In the genomic region with DNA sequence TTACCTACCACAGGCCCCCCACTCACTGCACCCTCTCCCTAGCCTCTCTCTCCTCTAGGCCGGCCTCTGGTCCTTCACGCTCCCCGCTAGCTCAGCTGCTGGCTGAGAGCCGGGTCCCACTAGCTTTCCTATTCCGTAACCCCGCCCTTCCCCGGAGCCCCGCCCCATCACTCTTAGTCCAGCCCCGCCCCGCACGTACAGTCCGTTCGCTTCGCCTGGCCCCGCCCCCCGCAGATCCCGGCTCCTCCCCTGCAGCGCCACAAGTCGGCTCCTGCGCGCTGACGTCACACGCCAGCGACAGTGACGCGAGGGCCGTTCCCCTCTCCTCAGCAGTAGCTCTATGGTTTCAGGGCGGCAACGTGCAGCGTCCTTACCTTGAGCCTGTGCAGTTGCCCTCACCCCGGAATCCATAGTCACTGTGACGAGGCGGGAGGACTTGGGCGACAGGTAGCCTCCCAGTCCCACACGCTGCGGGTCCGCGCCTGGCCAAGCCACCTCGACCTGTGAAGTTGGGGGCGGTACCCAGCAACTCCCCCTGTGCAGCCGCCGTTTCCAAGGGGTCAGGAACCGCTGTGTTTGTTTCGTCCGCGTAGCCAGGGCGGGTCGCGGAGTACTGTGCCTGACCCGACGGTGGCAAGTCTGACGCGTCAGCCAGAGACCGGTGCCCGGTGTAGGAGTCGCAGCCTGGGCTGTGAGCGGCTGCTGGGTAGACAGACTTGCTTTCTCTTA, we compare ENCODE assay signal across 7 mouse cellular contexts. TPM values are rescaled to one million over a fixed set of nuclear protein-coding genes. Genes with fewer than 3 reads are reported as not detected.
DNase-seq lines count a peak whose midpoint lies in the region; ATAC-seq and TF ChIP-seq lines count a peak whose summit lies in the region.

Nek1 (plus strand) TSS at position 286 of the 729 bp plus-strand sequence.

- peak within 1 kb of the TSS; percentile 88 for H3K27ac ChIP-seq in embryonic facial prominence, embryonic 10.5 days (replicated peaks)
- peak within 1 kb of the TSS; percentile 88 for H3K27ac ChIP-seq in intestine, postnatal 0 days (ENCODE audit: low read depth, low read length)
- peak within 1 kb of the TSS; percentile 90 for H3K27ac ChIP-seq in midbrain, embryonic 12.5 days (replicated peaks)
- peak within 1 kb of the TSS; percentile 83 for H3K27ac ChIP-seq in small intestine, adult 2 months (ENCODE audit: insufficient read depth, low read depth, low read length)

- intact Hi-C loops in left cerebral cortex, postnatal 4 days (cut with DNase I): no loop called here

- H3K9ac ChIP-seq in intestine, postnatal 0 days (ENCODE audit: low read depth, low read length): peak within 1 kb of the TSS; percentile 74
- H3K9ac ChIP-seq in midbrain, embryonic 12.5 days (replicated peaks): peak within 1 kb of the TSS; percentile 71

- under 1% methylated on average over 57 of the region's 57 CpGs for WGBS in embryonic facial prominence, embryonic 10.5 days
- under 1% methylated on average over 57 of the region's 57 CpGs for WGBS in intestine, postnatal 0 days
- under 1% methylated on average over 57 of the region's 57 CpGs for WGBS in midbrain, embryonic 12.5 days
- under 1% methylated on average over 57 of the region's 57 CpGs for WGBS in small intestine, adult 2 months

- no peak; the same call in 1 of the 2 replicates for TF ChIP-seq CTCF in intestine, postnatal 0 days (IDR thresholded peaks at IDR 0.05; ENCODE audit: low read depth)
- no peak for TF ChIP-seq CTCF in small intestine, adult 2 months (IDR thresholded peaks at IDR 0.05; ENCODE audit: extremely low read depth, insufficient read length, insufficient replicate concordance, low read depth, low read length)

- peaks cover 3% of the 10 kb centered on the region; the same call in 1 of the 2 replicates for H3K36me3 ChIP-seq in embryonic facial prominence, embryonic 10.5 days (replicated peaks)
- H3K36me3 ChIP-seq in intestine, postnatal 0 days (ENCODE audit: control insufficient read depth, insufficient read depth): no peaks in the 10 kb centered on the region
- 0 out of 2 replicates have a peak, but pooled peaks cover 4% of the 10 kb centered on the region for H3K36me3 ChIP-seq in midbrain, embryonic 12.5 days
- no peaks in the 10 kb centered on the region for H3K36me3 ChIP-seq in small intestine, adult 2 months (ENCODE audit: control insufficient read depth, insufficient read depth, low read length)

- peak; percentile 13; the same call in 1 of the 2 replicates for TF ChIP-seq POLR2A in small intestine, adult 2 months (IDR thresholded peaks at IDR 0.05; ENCODE audit: low read depth, low read length)

- peaks cover 3% of the 10 kb centered on the region; the same call in 1 of the 2 replicates for H3K9me3 ChIP-seq in embryonic facial prominence, embryonic 10.5 days
- H3K9me3 ChIP-seq in intestine, postnatal 0 days (ENCODE audit: control insufficient read depth): no peaks in the 10 kb centered on the region
- 0 out of 2 replicates have a peak, but pooled peaks cover 3% of the 10 kb centered on the region for H3K9me3 ChIP-seq in midbrain, embryonic 12.5 days

- peak; percentile 99 for DNase-seq in adrenal gland, postnatal 10 days
- peak; percentile 99 for DNase-seq in embryonic facial prominence, embryonic 10.5 days (ENCODE audit: low spot score)
- DNase-seq in gonadal fat pad, adult 2 months (ENCODE audit: low read depth): peak; percentile 46
- peak; percentile 99 for DNase-seq in left cerebral cortex, postnatal 4 days

- peak; percentile 95 for ATAC-seq in intestine, postnatal 0 days
- peak; percentile 96 for ATAC-seq in midbrain, embryonic 12.5 days (ENCODE audit: low FRiP score, low read depth)

- peak within 1 kb of the TSS; percentile 80 for H3K4me3 ChIP-seq in embryonic facial prominence, embryonic 10.5 days
- peak within 1 kb of the TSS; percentile 85 for H3K4me3 ChIP-seq in intestine, postnatal 0 days (ENCODE audit: low read depth, low read length)
- peak within 1 kb of the TSS; percentile 86 for H3K4me3 ChIP-seq in midbrain, embryonic 12.5 days
- peak within 1 kb of the TSS; percentile 80 for H3K4me3 ChIP-seq in small intestine, adult 2 months (ENCODE audit: low read depth, low read length)

- no peaks in the 10 kb centered on the region for H3K27me3 ChIP-seq in embryonic facial prominence, embryonic 10.5 days (replicated peaks; ENCODE audit: low read depth, poor library complexity, severe bottlenecking)
- no peaks in the 10 kb centered on the region for H3K27me3 ChIP-seq in intestine, postnatal 0 days (replicated peaks; ENCODE audit: control insufficient read depth, insufficient read depth, low read length)
- H3K27me3 ChIP-seq in midbrain, embryonic 12.5 days: no peaks in the 10 kb centered on the region
- no peaks in the 10 kb centered on the region for H3K27me3 ChIP-seq in small intestine, adult 2 months (ENCODE audit: control insufficient read depth, insufficient read depth, low read length)

- peaks cover 14% of the 10 kb centered on the region for H3K4me1 ChIP-seq in embryonic facial prominence, embryonic 10.5 days
- 0 out of 2 replicates have a peak, but pooled peaks cover 2% of the 10 kb centered on the region for H3K4me1 ChIP-seq in intestine, postnatal 0 days (replicated peaks; ENCODE audit: control insufficient read depth, insufficient read depth, low read length)
- H3K4me1 ChIP-seq in midbrain, embryonic 12.5 days: peaks cover 13% of the 10 kb centered on the region
- 0 out of 2 replicates have a peak, but pooled peaks cover 2% of the 10 kb centered on the region for H3K4me1 ChIP-seq in small intestine, adult 2 months (ENCODE audit: control insufficient read depth, insufficient read depth, insufficient read length, low read length)

- H3K4me2 ChIP-seq in intestine, postnatal 0 days (replicated peaks; ENCODE audit: low read depth): peak within 1 kb of the TSS; percentile 81
- peak within 1 kb of the TSS; percentile 87 for H3K4me2 ChIP-seq in midbrain, embryonic 12.5 days (replicated peaks)

RNA-seq across cellular contexts. Expression of gene Nek1, which starts in this region (rescaled TPM):
- 10 to 100 TPM; 11.5 to 19.5 TPM for total RNA-seq in adrenal gland, postnatal 10 days (2021)
- polyA plus RNA-seq in embryonic facial prominence, embryonic 10.5 days (2016; fragmentation: Nextera tagmentation; extraction: Ambion mirVana): 20.4 and 21.1 TPM in 2 replicates
- polyA plus RNA-seq in gonadal fat pad, adult 2 months (2012; rRNA removed): 4.7 and 8.2 TPM in 2 replicates
- 5.0 and 5.5 TPM in 2 replicates for polyA plus RNA-seq in intestine, postnatal 0 days (2015; fragmentation: Nextera tagmentation; extraction: Ambion mirVana)
- 10 to 100 TPM; 31.4 to 31.7 TPM for total RNA-seq in left cerebral cortex, postnatal 4 days (2021)
- polyA plus RNA-seq in midbrain, embryonic 12.5 days (2016; fragmentation: Nextera tagmentation; extraction: Ambion mirVana): 19.9 and 23.5 TPM in 2 replicates
- 1.8 and 2.9 TPM in 2 replicates for polyA plus RNA-seq in small intestine, adult 2 months (2012; rRNA removed)

Comparison
In these comparisons a context has a peak if more than half of its experiments do, and no peak if none do; other contexts are left out.
1. Peak in every context shown above with its lines: DNase-seq, ATAC-seq, H3K4me3 ChIP-seq and H3K27ac ChIP-seq.
2. DNase-seq: peak in every context shown above with its lines; median percentile 99 in adrenal gland, postnatal 10 days; 99 in embryonic facial prominence, embryonic 10.5 days; 99 in left cerebral cortex, postnatal 4 days; 46 in gonadal fat pad, adult 2 months.